Mouse (Mus musculus): Measurements from ENCODE around the gene Grap.
A peak's percentile ranks its signal among the peaks of the same experiment; 100 is the strongest.

The Grap gene

DNA sequence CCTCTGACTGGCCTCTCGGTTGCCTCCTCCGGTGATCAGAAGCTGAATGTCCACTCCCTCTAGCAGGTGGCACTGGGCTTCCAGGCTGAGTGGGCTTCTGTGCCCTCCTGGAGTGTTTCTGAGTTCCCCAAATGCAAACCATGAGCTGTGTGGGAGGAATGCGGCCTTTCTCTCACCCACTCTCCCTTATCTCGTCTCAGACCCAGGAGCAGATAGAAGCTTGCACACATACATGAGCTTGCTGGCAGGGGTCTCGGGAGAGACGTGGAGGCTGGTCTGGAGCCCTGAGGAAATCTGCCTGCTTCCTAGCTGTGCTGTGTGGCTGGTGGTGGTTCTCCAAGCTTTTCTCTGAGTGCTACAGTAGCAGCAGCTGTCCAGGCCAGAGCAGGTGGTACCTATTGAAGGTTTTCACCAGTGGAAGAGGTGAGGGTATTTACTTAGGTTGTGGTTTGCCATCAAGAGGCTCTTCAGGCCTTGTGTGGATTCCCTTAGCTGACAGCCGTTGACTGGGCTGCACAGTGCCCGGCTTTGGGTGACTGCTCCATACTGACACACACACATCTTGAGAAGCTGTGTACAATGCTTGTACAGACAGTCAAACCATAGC, 32.2 kb downstream of the Grap start:
- no peak for DNase-seq

DNA sequence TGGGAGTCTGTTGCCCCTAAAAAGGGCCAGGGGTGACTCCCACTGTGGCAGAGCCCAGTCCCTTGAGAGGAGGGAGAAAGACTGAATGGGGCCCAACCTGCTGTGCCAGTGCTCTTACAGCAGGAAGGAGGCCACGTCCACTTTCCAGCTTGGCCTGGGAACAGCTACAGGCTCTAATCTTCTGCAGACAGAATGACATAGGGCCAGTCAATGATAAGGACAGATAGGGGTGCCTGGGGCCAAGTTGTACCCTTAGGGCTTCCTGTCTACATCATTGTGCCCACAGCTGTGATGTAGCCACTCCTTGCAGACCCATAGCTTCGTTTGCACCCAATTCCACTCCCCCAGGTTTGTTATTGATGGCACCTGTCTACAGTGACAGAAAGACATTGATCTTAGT, 33.1 kb downstream of the Grap start:
- DNase-seq = no peak

DNA sequence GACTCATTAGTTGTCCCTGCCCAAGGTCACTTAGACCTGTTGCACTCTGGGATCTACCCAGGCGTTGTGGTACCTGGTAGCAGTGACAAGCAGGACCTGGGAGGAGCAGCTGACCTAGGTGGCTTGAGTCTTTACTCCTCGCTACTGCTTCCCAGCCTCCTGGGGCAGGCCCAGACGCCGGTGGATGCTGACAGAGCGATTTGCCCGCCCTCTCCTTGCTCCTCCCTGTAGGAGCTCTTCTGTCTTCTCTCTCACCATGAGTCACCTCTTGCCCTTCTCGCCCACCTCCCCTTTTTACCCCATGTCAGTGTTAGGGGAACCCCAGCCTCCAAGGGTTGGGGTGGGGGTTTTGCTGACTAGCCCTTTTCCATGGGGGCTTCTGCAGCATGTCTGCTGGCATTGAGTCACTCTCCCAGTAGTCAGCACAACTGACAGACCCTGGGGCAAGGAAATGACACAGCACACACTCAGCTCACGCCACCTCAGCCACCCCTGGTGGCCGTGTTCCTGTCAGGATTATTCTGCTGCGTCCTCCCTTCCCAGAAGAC, 33.9 kb downstream of the Grap start:
- no peak for DNase-seq

DNA sequence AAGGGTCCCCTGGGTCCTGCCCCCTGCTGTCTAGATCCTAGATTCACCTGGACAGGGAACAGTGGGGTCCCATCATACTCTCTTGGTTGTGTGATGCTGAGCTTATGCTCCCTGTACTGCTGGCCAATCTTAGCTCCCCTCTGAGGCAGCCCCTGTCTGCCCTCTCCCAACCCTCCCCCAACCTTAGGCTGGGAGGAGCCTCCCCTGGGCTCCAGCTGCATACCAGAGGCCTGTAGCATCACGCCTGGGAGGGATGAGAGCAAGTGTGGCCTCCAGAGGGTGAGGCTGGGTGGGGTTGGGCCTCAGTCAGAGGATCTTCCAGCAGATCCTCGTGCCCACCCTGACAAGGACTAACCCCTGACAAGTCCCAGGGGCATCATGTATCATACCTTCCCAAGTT, 34.5 kb downstream of the Grap start:
- no peak for DNase-seq

DNA sequence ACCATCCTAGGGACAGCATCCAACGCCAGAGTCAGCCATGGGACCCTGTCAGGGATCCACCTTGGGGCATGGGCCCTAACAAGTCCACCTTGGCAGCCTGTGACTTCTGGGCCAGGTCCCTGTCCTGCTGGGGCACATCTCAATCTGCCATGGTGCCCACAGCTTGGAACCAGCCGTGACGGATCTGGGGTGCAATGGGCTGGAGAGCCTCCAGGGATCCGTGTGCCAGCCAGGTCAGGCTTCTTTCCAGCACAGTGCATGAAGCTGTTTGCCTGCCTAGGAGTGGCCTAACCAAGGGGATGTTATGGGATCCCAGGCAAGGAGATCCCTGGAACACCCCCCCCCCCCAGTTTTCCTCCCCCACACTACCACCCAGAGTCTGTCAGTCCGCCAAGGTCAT, 39.9 kb downstream of the Grap start:
- peak; percentile 75 to 78 for DNase-seq

DNA sequence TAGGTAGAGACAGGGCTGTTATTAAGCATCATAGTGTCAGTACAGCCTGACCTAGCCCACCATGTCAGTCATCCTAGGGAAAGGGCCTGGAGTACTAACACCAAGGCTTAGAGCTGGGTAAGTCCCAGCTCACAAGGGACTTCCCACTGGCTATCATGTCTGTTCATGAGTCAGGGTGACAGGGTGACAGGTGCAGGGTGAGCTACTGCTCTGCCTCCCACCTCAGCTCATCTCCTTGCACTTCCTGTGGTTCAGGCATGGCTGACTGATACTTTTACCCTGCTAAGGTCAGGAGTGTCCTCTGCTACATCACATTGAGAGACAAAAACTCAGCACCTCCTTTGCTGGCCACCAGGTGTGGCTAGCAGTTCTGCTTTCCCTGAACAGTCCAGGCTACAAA, 45.8 kb downstream of the Grap start:
- DNase-seq = no peak

DNA sequence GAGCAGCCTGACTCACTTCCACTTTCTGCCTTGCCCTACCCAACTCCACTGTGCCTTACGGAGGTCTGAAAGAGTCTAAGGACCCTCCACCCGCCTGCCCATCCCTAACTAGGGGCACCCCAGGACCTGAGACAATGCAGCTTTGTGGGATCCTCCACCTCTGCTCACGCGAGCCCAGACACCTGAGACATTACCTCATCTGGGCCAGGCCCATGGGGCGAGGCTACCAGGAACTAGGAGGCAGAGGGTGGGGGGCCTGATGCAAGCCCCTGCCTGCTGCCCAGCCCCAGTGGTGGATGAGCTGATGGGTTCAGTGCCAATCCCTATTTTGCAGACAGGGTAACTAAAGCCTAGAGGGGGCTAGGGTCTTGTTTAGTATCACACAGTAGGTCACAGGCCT, 46.4 kb downstream of the Grap start:
- no peak for DNase-seq

DNA sequence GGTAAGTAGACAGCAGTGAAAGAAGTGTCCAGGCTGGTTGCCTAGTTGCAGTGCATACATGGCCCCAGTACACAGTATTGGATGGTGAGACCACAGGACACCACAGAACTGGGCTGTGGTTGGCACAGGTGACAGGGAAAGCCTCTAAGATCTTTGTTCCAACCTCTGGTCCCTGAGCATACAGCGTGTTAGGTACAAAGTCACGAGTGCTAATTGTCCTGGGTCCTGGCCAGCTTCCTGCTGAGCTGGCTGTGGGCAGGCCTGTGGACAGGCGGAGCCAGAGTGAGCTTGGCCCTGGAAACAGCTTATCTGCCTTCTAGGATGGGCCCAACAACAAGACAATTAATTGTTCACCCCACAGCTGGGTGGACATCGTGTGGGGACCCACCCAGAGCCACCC, 46.9 kb downstream of the Grap start:
- peak; percentile 58 to 63 for DNase-seq

DNA sequence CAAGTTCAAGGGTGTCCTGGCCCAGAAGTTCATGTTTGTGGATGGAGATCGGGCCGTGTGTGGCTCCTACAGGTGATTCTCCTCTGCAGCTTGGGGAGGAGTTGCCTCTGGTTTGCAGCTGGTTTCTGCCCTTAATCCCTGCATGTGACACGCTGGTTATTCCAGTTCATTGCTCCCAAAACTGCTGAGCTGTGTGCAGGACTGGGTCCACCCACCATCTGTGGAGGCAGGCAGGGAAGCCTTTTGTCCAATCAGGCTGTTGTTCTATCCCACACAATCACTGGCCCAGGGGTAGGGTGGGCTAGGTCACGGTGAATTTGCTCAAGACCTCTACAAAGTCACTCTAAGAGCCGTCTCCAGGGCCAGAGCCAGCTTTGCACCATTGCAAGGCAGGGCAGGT, 48.6 kb downstream of the Grap start:
- DNase-seq = no peak

DNA sequence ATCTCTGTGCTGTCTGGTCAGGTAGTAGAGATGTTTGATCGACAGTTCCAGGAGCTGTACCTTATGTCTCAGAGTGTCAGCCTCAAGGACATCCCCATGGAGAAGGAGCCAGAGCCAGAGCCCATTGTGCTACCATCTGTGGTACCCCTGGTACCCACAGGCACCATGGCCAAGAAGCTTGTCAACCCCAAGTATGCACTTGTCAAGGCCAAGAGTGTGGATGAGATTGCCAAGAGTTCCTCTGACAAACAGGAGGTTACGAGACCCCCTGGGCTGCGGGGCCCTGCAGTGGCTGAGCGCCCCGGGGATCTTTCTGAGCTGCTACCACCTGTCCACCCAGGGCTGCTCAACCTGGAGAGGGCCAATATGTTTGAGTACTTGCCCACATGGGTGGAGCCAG, 49.4 kb downstream of the Grap start:
- no peak for DNase-seq

DNA sequence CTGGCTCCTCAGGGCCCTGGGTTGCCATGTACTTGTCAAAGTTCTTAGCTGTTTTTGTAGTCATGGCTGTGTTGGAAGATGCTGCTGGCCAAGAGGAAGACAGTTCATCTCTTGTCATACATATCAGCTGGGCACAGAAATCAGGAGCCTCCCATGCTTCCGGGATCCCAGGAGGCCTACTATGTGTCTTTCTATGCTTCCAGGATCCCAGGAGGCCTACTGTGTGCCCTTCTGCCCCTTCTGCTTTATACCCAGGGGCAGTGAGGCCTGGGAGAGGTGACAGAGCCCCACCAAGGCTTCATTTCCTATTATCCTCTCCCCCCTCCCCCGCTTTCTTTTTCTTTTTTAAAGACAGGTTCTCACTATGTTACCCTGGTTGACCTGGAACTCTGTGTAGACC, 52.5 kb downstream of the Grap start:
- DNase-seq = no peak

DNA sequence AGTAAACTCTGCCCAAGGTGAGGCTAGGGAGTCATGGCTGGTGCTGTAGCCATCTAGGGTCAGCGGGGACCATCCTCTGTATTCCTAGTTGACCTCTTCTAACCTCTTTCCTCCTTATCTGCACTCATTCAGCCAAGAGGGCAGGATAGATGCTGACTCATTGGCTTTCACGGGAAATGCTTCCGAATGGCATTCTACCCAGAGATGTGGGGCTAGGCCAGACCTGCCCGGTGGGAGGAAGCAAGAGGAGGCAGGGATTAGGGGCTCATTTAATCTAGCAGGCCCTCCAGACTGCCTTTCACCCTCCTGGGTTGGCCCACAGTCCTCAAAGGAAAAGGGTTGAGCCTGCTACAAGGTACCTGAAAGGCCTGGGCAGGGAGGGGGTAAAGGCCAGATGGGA, 53.2 kb downstream of the Grap start:
- DNase-seq = no peak

DNA sequence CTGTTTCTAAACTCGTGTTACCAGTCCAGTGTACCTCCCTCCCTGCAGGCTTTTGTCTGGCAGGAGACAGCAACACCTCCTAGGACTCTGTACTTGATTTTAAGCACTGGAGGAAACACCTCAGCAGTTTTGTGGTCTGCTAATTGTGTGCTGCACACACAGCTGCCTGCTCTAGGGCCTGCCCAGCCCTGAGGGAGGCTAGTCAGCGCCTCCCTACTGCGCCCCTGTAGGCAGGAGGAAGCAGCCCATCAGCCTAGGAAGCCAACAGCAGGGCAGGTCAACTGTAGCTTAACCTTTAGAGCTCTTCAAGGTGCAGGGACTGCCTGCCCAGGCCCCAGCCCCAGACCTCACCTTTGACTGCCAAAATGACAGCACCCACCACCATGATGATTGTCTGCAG, 55.9 kb downstream of the Grap start:
- no peak for DNase-seq

DNA sequence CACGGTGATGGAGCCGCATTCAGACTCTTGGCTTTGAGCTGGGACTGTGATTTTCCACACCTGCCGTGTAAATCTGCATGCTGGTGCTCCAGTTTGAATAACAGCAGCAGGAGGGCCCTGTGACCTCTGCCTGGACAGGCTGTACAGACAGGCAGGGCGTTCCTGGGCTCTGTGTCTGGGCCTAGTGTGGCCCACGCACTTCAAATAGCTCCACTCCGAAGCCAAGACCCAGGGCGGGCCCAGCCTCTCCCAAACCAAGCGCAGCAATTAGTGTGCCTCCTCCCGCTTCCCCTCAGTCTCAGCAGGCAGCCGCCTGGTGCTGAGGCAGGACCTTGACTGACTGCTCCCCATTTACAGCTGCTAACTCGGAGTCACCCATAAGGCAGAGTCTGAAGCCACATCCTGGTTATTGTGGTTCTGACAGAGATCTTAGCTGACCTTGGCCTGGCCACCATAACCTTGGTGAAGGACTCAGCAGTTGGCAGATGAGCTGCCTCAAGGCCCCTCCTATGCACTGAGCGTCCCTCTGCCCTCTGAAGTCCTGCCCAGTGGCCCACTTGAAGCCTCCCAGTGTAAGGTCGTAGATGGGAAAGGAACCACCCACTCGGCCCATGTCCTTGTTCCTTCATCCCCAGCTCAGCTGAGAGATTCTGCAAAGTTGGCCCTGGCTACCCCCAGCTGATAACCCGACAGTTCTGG, 60.2 kb downstream of the Grap start:
- no peak for DNase-seq

DNA sequence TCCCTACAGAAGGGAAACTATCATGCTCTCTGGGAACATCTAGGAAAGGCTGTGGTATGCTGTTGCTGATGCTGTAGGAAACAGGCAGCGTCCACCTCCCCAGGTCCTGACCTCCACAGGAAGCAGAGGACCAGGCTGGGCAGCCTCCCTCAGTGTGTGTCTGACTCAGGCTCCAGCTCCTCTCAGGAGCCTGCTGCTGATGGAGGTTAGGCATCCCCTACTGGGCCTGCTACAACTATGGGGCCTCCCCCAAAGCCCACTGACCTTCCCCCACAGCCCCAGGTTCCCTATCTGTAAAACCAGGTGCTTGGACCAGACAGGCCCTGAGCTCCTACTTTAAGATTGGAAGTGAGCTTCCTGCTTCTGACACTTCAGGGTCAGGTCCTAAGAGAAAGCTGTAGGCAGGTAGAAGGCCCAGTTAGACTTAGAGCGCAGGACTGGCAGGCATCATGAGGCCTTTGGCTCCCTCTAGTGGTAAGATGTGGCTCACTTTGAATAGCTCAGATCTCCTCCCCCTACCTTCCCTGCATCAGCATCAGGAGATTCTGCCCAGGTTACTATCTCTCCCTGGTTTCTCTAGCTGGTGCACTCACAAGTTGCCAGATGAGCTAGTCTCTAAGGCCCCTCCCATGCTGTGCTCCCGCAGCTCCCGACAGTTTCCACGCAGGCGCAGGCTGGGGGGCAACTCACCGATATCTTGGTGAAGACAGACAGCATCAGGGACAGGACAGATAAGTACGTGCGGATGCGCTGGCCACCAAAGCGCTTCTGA, 61.5 kb downstream of the Grap start:
- peak; percentile 81 to 84 for DNase-seq

DNA sequence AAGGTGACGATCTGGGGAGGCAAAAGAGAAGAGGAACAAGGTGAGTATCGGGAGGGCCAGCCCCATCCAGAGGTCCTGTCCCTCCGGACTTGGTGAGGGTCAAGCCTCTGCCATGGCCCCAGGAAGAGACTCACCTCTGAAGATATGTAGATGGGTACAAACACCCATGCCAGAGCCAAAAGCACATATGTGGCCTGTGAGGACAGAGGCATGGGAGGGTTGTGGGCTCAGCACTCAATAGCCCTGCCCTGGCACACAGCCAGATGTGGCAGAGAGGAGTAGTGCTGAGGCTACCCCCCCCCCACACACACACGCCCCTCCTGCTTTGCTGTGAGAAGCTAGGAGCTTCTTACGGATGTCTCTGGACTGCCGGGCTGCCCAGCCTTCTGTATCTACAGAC, 62.1 kb downstream of the Grap start:
- peak in 1 of 2 experiments; percentile 35 for DNase-seq

DNA sequence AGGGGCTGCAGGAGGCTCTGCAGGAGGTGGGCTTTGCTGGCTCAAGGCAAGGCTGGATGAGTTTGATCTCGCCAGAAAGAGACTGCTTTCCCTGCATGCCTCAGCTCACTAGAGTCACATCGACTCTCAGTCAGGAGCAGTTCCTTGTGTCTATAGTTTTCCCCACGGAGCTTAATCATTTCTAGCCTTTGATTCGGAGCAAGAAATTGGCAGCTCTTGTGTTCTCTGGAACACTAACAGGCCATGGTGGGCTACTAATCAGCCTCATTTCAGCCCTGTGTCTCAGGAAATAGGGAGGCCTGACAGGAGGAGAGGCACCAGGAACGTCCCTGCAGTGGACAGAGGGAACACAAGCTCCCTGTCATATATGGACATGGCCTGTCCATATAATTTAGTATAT, 64.9 kb downstream of the Grap start:
- DNase-seq = no peak

DNA sequence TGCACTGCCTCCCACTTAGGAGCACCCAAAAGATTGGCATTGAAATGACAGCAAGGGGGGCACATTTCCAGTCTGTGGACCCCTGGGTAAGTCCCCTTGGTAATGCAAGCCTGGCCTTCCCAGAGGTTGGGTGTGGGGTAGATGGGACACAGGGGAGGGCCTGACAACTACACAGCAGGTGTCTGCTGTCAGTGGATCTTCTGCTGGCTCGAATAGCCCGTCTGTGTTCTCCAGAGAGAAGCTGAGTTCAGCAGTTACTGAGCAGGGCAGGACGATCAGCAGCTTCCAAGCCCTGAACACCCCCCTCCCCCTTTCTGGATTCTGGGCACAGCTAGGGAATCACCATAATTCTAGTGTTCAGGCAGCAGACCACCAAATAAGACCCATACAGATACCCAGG, 66.3 kb downstream of the Grap start:
- no peak for DNase-seq

DNA sequence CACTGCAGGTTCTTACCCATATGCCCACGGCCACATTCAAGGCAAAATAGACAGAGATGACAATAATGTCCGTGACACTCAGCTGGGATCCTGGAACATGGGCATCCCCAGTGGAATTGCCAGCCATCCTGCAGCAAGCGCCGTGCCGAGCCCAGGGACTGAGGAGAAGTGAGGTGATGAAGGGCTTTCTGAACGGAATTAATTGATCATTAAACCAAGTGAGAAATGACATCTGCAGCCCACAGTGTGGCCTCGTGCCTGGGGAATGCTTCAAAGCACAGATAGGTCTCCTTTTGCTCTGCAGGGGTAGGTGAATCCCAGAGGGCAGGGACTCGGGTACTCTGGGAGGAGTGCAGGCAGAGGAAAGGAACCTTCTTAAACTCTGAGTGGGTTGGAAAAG, 66.8 kb downstream of the Grap start:
- no peak for DNase-seq

DNA sequence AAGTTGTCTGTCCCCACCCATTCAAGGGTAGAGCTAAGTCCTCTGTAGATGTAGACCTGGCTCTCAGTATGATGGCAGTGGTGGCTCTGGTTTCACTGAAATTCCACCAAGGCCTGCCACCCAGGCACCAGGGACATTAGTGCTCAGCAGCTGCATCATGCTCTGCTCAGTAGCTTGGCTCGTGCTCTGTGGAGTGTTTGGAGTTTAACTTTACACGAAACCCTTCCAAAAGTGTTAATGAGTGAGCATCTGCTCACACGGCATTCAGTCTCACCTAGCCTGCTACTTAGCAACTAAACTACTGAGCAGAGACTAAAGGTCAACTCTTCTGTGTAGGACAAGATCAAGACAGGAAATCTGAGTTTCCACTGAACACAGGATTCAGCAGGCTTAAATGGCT, 67.6 kb downstream of the Grap start, which contains the start of gene Slc5a10:
Gene Slc5a10, minus strand, starts transcription at position 191 of the 400 bp plus-strand sequence.
- DNase-seq = no peak

DNA sequence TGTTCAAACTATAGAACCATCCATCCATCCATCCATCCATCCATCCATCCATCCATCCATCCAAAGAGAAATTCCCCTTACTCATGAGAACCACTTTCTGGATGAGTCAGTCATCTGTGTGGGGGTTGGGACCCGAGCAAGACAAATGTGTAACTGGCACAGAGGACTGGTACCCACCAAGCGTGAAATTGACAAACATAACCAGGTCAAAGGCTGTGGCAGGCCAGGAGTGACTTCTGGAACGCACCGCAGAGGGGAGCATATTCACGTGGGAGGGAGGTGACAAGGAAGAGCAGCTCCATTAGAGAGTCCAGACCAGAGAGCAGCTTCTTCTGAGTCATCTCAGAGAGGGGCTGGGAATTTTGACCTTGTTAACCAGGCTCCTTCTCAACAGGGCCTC, 69.0 kb downstream of the Grap start:
- DNase-seq = no peak
